Mouse (Mus musculus) kidney, adult 2 months (tissue): Measurements from ENCODE around the gene Slc16a14.

Experiments
- CTCF ChIP-seq: fragments of 200-500 bp; conservative IDR thresholded peaks from 2 replicates; pipeline ENCODE4 v1.5.1; 2011; ENCODE audit warnings: low read depth, mild to moderate bottlenecking, control low read depth, low read length, moderate library complexity, mixed read lengths; ENCODE audit not compliant: insufficient read depth, insufficient read length
- POLR2A ChIP-seq: fragments of 200-500 bp; IDR thresholded peaks from one replicate; pipeline ENCODE4 v1.6.1; 2011; ENCODE audit warnings: low read depth, low read length, control low read depth

DNA sequence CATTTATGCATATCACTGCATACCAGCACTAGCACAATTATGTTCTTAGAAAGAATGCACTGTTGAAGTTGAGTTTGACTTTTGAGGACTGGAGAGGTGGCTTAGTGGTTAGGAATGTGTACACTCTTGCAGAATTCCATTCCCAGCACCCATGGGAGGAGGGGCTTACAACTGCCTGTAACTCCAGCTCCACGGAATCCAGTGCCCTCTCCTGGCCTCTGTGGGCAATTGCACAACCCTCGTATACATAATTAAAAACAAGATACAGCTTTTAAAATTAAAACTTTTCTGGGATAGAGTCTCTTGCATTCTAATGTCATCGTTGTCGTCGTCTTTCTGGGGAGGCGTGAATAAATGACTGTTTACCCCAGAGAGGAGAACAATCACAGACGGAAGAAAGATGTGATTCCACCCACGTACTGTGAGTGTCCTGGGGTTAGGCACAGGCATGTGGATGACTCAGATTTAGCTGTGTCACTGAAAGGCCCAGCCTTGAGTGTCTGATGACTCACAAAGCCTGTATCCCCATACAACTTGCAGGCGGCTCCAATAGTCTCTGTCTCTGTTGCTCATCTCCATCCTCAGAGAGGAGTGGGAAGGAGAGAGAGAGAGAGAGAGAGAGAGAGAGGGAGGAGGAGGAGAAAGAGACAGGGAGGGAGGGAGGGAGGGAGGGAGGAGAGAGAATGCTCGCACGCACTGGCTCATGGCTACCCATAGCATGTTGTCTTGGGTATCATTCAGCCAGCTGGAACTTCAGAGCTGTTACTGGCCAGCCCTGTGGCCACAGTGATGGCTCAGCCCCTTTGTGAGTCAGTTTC lies 53.5 kb downstream of the Slc16a14 start:
- TF ChIP-seq CTCF (peak; percentile 67), POLR2A (no peak)
